Mouse (Mus musculus): ENCODE data around the gene Arhgap45. TPM values are rescaled to one million over a fixed set of nuclear protein-coding genes. Genes with fewer than 3 reads are reported as not detected.

Arhgap45 gene
- polyA plus RNA-seq, 1 experiment = 1.6 TPM

DNA sequence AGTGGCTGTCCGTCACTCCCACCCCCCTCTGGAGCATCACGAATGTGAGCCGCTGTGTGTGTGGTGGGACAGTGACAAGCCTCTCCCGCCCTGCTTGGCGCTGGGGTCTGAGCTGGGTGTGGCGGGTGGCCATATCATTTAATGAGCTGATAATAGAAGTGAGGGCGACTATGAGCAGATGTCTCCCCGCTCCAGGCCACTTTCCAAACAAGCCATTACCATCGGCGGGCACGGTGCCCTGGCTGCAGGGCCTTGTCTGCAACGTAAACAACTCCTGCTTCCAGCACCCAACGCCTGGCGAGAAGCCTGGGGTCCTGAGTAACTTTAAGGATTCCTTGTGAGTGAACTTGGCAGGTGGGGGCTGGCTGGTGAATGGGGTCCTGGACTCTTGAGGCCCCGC is 18.6 kb upstream of the Arhgap45 start:
- H3K79me2 ChIP-seq (ENCODE audit: control insufficient read depth, insufficient read depth) = peaks cover 8% of the 10 kb centered on the region
- TF ChIP-seq MYOG (IDR thresholded peaks at IDR 0.05; ENCODE audit: control insufficient read depth, extremely low read depth, insufficient read length) = no peak
- no peak for TF ChIP-seq CTCF (IDR thresholded peaks at IDR 0.05; ENCODE audit: control insufficient read depth, insufficient read depth, insufficient read length)
- TF ChIP-seq MAX (IDR thresholded peaks at IDR 0.05) = no peak
- TF ChIP-seq FOSL1 (IDR thresholded peaks at IDR 0.05; ENCODE audit: insufficient read depth, low read length, poor library complexity, severe bottlenecking) = no peak
- TF ChIP-seq MYOD1 (IDR thresholded peaks at IDR 0.05; ENCODE audit: control insufficient read depth, insufficient read length, low read depth) = no peak
- TF ChIP-seq USF1 (IDR thresholded peaks at IDR 0.05; ENCODE audit: low read depth) = no peak
- no peak for TF ChIP-seq CEBPB (IDR thresholded peaks at IDR 0.05; ENCODE audit: low read depth)
- peak overlapping the region; percentile 47 for H3ac ChIP-seq (ENCODE audit: control insufficient read depth, insufficient read length, low read depth)
- H3K36me3 ChIP-seq (ENCODE audit: control insufficient read depth, insufficient read depth) = peaks cover 34% of the 10 kb centered on the region
- H3K4me3 ChIP-seq (ENCODE audit: insufficient read depth, poor library complexity, severe bottlenecking) = peak overlapping the region; percentile 66
- H3K27me3 ChIP-seq (ENCODE audit: control insufficient read depth, insufficient read depth, insufficient read length) = no peaks in the 10 kb centered on the region
- H3K79me3 ChIP-seq (ENCODE audit: low read depth) = peaks cover 2% of the 10 kb centered on the region

- no peaks in the 10 kb centered on the region for H3K27me3 ChIP-seq (ENCODE audit: control insufficient read depth, insufficient read depth, insufficient read length)
- H3K79me3 ChIP-seq (ENCODE audit: low read depth) = no peaks in the 10 kb centered on the region
These were observed 14.5 kb upstream of the Arhgap45 start for GRCm38 (mm10) chr10:80001945-80002344.

GRCm38 (mm10) chr10:80002829-80003228 is 13.6 kb upstream of the Arhgap45 start:
- H3K4me3 ChIP-seq (ENCODE audit: insufficient read depth, poor library complexity, severe bottlenecking) = no peak overlapping the region
- H3K36me3 ChIP-seq (ENCODE audit: control insufficient read depth, insufficient read depth) = peaks cover 10% of the 10 kb centered on the region
- no peaks in the 10 kb centered on the region for H3K27me3 ChIP-seq (ENCODE audit: control insufficient read depth, insufficient read depth, insufficient read length)
- H3K79me2 ChIP-seq (ENCODE audit: control insufficient read depth, insufficient read depth) = no peaks in the 10 kb centered on the region
- TF ChIP-seq CEBPB (IDR thresholded peaks at IDR 0.05; ENCODE audit: low read depth) (no peak), CTCF (IDR thresholded peaks at IDR 0.05; ENCODE audit: control insufficient read depth, insufficient read depth, insufficient read length) (no peak), USF1 (IDR thresholded peaks at IDR 0.05; ENCODE audit: low read depth) (no peak), MYOD1 (IDR thresholded peaks at IDR 0.05; ENCODE audit: control insufficient read depth, insufficient read length, low read depth) (no peak), MYOG (IDR thresholded peaks at IDR 0.05; ENCODE audit: control insufficient read depth, extremely low read depth, insufficient read length) (no peak), MAX (IDR thresholded peaks at IDR 0.05) (no peak), FOSL1 (IDR thresholded peaks at IDR 0.05; ENCODE audit: insufficient read depth, low read length, poor library complexity, severe bottlenecking) (no peak)
- no peaks in the 10 kb centered on the region for H3K79me3 ChIP-seq (ENCODE audit: low read depth)
- no peak overlapping the region for H3ac ChIP-seq (ENCODE audit: control insufficient read depth, insufficient read length, low read depth)

More at GRCm38 (mm10) chr10:80001945-80002344, 14.5 kb upstream of the Arhgap45 start:
- Histone ChIP-seq H3ac (ENCODE audit: control insufficient read depth, insufficient read length, low read depth) (no peak overlapping the region), H3K36me3 (ENCODE audit: control insufficient read depth, insufficient read depth) (peaks cover 10% of the 10 kb centered on the region), H3K4me3 (ENCODE audit: insufficient read depth, poor library complexity, severe bottlenecking) (no peak overlapping the region), H3K79me2 (ENCODE audit: control insufficient read depth, insufficient read depth) (no peaks in the 10 kb centered on the region)
- TF ChIP-seq MYOG (IDR thresholded peaks at IDR 0.05; ENCODE audit: control insufficient read depth, extremely low read depth, insufficient read length) (no peak), USF1 (IDR thresholded peaks at IDR 0.05; ENCODE audit: low read depth) (no peak), CTCF (IDR thresholded peaks at IDR 0.05; ENCODE audit: control insufficient read depth, insufficient read depth, insufficient read length) (no peak), MAX (IDR thresholded peaks at IDR 0.05) (no peak), FOSL1 (IDR thresholded peaks at IDR 0.05; ENCODE audit: insufficient read depth, low read length, poor library complexity, severe bottlenecking) (no peak), MYOD1 (IDR thresholded peaks at IDR 0.05; ENCODE audit: control insufficient read depth, insufficient read length, low read depth) (no peak), CEBPB (IDR thresholded peaks at IDR 0.05; ENCODE audit: low read depth) (no peak)

GRCm38 (mm10) chr10:80003374-80004232 is 12.8 kb upstream of the Arhgap45 start:
- peaks cover 10% of the 10 kb centered on the region for H3K36me3 ChIP-seq (ENCODE audit: control insufficient read depth, insufficient read depth)
- H3K27me3 ChIP-seq (ENCODE audit: control insufficient read depth, insufficient read depth, insufficient read length) = no peaks in the 10 kb centered on the region
- H3K4me3 ChIP-seq (ENCODE audit: insufficient read depth, poor library complexity, severe bottlenecking) = no peak overlapping the region
- TF ChIP-seq USF1 (IDR thresholded peaks at IDR 0.05; ENCODE audit: low read depth) (no peak), CEBPB (IDR thresholded peaks at IDR 0.05; ENCODE audit: low read depth) (no peak), MAX (IDR thresholded peaks at IDR 0.05) (no peak), CTCF (IDR thresholded peaks at IDR 0.05; ENCODE audit: control insufficient read depth, insufficient read depth, insufficient read length) (no peak), MYOG (IDR thresholded peaks at IDR 0.05; ENCODE audit: control insufficient read depth, extremely low read depth, insufficient read length) (no peak), FOSL1 (IDR thresholded peaks at IDR 0.05; ENCODE audit: insufficient read depth, low read length, poor library complexity, severe bottlenecking) (no peak), MYOD1 (IDR thresholded peaks at IDR 0.05; ENCODE audit: control insufficient read depth, insufficient read length, low read depth) (no peak)
- no peaks in the 10 kb centered on the region for H3K79me2 ChIP-seq (ENCODE audit: control insufficient read depth, insufficient read depth)
- H3K79me3 ChIP-seq (ENCODE audit: low read depth) = no peaks in the 10 kb centered on the region
- H3ac ChIP-seq (ENCODE audit: control insufficient read depth, insufficient read length, low read depth) = no peak overlapping the region

DNA sequence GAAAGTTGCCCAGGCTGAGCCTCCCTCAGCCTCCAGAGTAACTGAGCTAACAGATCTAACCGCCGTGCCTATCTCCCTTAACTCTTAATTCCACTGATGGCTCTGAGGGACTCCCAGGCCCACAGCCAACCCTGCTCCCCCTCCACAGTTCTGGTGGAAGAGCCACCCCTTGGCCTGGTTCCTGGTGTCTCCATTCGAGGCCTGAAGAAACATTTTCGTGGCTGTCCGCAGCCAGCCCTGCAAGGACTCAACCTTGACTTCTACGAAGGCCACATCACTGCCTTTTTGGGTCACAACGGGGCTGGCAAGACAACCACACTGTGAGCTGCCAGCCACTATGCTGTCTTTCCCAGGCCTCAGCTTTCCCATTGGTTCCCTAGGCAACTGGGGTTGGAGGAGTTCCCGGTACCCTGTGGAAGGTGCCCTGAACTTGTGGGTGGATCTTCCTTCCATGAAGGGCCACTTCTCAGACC is 12.2 kb upstream of the Arhgap45 start:
- H3K36me3 ChIP-seq (ENCODE audit: control insufficient read depth, insufficient read depth) = peaks cover 10% of the 10 kb centered on the region
- TF ChIP-seq CTCF (IDR thresholded peaks at IDR 0.05; ENCODE audit: control insufficient read depth, insufficient read depth, insufficient read length) (no peak), FOSL1 (IDR thresholded peaks at IDR 0.05; ENCODE audit: insufficient read depth, low read length, poor library complexity, severe bottlenecking) (no peak), MYOD1 (IDR thresholded peaks at IDR 0.05; ENCODE audit: control insufficient read depth, insufficient read length, low read depth) (no peak), MYOG (IDR thresholded peaks at IDR 0.05; ENCODE audit: control insufficient read depth, extremely low read depth, insufficient read length) (no peak), USF1 (IDR thresholded peaks at IDR 0.05; ENCODE audit: low read depth) (no peak), CEBPB (IDR thresholded peaks at IDR 0.05; ENCODE audit: low read depth) (no peak), MAX (IDR thresholded peaks at IDR 0.05) (no peak)

More for the DNA sequence above, 12.2 kb upstream of the Arhgap45 start:
- Histone ChIP-seq H3K4me3 (ENCODE audit: insufficient read depth, poor library complexity, severe bottlenecking) (no peak overlapping the region), H3K79me3 (ENCODE audit: low read depth) (no peaks in the 10 kb centered on the region), H3K27me3 (ENCODE audit: control insufficient read depth, insufficient read depth, insufficient read length) (no peaks in the 10 kb centered on the region), H3ac (ENCODE audit: control insufficient read depth, insufficient read length, low read depth) (no peak overlapping the region), H3K79me2 (ENCODE audit: control insufficient read depth, insufficient read depth) (no peaks in the 10 kb centered on the region)

All from C2C12 (cell line).